Mouse (Mus musculus): ENCODE measurements around the gene Ppm1h. TPM values are rescaled to one million over a fixed set of nuclear protein-coding genes. Genes with fewer than 3 reads are reported as not detected.

The Ppm1h gene
- polyA plus RNA-seq, 1 experiment from 2014 or later = 22.2 TPM

DNA sequence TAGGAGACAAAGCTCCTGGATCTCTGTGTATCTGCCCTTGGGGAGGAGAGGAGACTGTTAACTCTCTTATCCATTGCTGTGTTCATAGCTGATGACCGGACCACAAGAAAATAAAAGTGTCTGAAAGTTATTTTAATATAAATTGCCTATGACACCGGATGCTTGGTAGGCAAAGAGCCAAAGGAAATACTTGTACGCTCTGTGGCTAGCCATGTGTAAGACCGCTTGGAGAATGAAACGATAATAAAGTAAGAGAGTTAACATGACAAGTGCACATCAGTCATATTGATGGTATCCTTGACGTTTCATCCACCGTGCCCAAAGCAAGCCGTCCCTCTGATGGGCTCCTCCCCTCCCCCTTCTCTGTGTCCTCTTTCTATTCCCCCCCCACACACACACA lies 194.2 kb downstream of the Ppm1h start:
- H3K36me3 ChIP-seq (ENCODE audit: control insufficient read depth, insufficient read depth, low read length) = no peaks in the 10 kb centered on the region
- H3K27me3 ChIP-seq (ENCODE audit: control insufficient read depth, insufficient read depth, low read length) = no peaks in the 10 kb centered on the region
- H3K4me3 ChIP-seq (ENCODE audit: low read length) = no peak overlapping the region
- no peak overlapping the region for H3K9ac ChIP-seq (ENCODE audit: low read depth, low read length)
- H3K9me3 ChIP-seq (ENCODE audit: control insufficient read depth, low read length) = no peaks in the 10 kb centered on the region
- peak; percentile 52 for ATAC-seq (ENCODE audit: low FRiP score, low TSS enrichment)
- WGBS = 35% methylated on average over 8 of the region's 8 CpGs
- H3K27ac ChIP-seq (ENCODE audit: low read depth, low read length) = 0 out of 2 replicates have a peak overlapping the region, but pooled peaks have one; percentile 47
- no peak overlapping the region for H3K4me2 ChIP-seq (replicated peaks; ENCODE audit: low read depth, low read length)
- peaks cover 17% of the 10 kb centered on the region for H3K4me1 ChIP-seq (ENCODE audit: control insufficient read depth, insufficient read depth, low read length)

DNA sequence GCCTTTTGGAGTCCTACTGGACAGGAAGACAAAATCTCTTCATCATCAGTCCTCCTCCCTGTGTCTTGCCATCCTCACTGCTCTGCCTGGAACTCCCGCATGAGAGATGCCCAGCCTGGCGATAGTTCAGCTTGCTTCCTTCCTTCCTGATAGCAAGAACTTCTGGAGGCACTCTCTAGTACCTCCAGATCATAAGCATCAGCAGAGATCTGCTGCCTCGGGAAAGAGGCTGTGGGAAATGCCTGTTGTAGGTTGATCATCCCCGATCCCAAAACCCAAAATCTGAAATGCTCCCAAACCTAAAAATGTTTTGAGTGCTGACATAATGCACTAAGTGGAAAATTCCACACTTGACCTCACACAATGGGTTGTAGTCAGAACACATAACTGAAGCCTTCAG lies 198.4 kb downstream of the Ppm1h start:
- no peak overlapping the region for H3K9ac ChIP-seq (ENCODE audit: low read depth, low read length)
- 86% methylated on average over 4 of the region's 4 CpGs for WGBS
- H3K4me3 ChIP-seq (ENCODE audit: low read length) = no peak overlapping the region
- ATAC-seq (ENCODE audit: low FRiP score, low TSS enrichment) = no peak
- no peaks in the 10 kb centered on the region for H3K27me3 ChIP-seq (ENCODE audit: control insufficient read depth, insufficient read depth, low read length)
- no peaks in the 10 kb centered on the region for H3K36me3 ChIP-seq (ENCODE audit: control insufficient read depth, insufficient read depth, low read length)
- no peaks in the 10 kb centered on the region for H3K9me3 ChIP-seq (ENCODE audit: control insufficient read depth, low read length)
- peaks cover 18% of the 10 kb centered on the region; the same call in 1 of the 2 replicates for H3K4me1 ChIP-seq (ENCODE audit: control insufficient read depth, insufficient read depth, low read length)
- no peak overlapping the region for H3K4me2 ChIP-seq (replicated peaks; ENCODE audit: low read depth, low read length)
- H3K27ac ChIP-seq (ENCODE audit: low read depth, low read length) = no peak overlapping the region

DNA sequence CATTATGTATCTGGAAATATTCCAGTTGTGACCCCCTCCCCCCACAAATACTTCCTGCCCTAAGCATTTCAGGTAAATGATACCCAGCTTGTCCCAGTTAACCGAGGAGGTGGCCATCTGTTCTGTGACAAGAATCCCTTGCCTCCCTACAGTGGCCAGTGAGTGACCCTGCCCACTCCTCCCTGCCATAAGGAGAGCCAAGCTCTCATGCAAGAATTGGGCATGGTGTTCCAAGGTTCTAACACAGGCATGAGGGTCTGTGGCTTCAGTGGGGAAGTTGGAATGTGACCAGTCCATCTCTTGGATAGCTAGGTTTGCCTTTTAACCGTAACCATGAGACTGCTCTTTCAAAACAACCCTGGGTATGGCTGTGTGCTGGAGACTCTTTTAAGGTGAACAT lies 198.9 kb downstream of the Ppm1h start:
- Histone ChIP-seq H3K4me2 (replicated peaks; ENCODE audit: low read depth, low read length) (no peak overlapping the region), H3K36me3 (ENCODE audit: control insufficient read depth, insufficient read depth, low read length) (no peaks in the 10 kb centered on the region), H3K27ac (ENCODE audit: low read depth, low read length) (no peak overlapping the region), H3K9ac (ENCODE audit: low read depth, low read length) (no peak overlapping the region), H3K4me3 (ENCODE audit: low read length) (no peak overlapping the region), H3K4me1 (ENCODE audit: control insufficient read depth, insufficient read depth, low read length) (peaks cover 22% of the 10 kb centered on the region; the same call in 1 of the 2 replicates), H3K27me3 (ENCODE audit: control insufficient read depth, insufficient read depth, low read length) (no peaks in the 10 kb centered on the region), H3K9me3 (ENCODE audit: control insufficient read depth, low read length) (no peaks in the 10 kb centered on the region)
- 48% methylated on average over 2 of the region's 2 CpGs for WGBS
- no peak for ATAC-seq (ENCODE audit: low FRiP score, low TSS enrichment)

DNA sequence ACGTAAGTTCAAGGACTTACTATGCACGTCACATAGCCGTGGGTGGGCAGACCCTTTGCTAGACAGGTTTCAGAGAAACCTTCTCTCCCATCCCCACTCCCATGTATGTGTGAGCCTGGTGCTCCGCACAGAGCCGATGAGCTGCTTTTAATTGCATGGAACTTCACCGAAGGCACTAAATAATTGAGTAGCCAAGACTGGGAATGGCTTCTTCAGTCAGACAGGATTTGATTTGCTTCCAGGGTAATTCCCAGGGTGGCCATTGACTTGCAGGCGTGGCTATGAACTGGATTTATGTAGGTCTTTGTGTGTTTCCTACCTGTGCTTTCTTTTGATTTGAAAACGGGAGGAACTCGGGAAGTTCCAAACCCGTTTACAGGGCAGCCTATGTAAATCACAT lies 202.9 kb downstream of the Ppm1h start:
- peaks cover 46% of the 10 kb centered on the region for H3K4me1 ChIP-seq (ENCODE audit: control insufficient read depth, insufficient read depth, low read length)
- no peaks in the 10 kb centered on the region for H3K36me3 ChIP-seq (ENCODE audit: control insufficient read depth, insufficient read depth, low read length)
- H3K9me3 ChIP-seq (ENCODE audit: control insufficient read depth, low read length) = no peaks in the 10 kb centered on the region
- H3K9ac ChIP-seq (ENCODE audit: low read depth, low read length) = no peak overlapping the region
- peak; percentile 30; the same call in 1 of the 2 replicates for ATAC-seq (ENCODE audit: low FRiP score, low TSS enrichment)
- no peak overlapping the region for H3K4me3 ChIP-seq (ENCODE audit: low read length)
- 28% methylated on average over 10 of the region's 10 CpGs for WGBS
- H3K27me3 ChIP-seq (ENCODE audit: control insufficient read depth, insufficient read depth, low read length) = no peaks in the 10 kb centered on the region
- no peak overlapping the region for H3K27ac ChIP-seq (ENCODE audit: low read depth, low read length)
- no peak overlapping the region for H3K4me2 ChIP-seq (replicated peaks; ENCODE audit: low read depth, low read length)

DNA sequence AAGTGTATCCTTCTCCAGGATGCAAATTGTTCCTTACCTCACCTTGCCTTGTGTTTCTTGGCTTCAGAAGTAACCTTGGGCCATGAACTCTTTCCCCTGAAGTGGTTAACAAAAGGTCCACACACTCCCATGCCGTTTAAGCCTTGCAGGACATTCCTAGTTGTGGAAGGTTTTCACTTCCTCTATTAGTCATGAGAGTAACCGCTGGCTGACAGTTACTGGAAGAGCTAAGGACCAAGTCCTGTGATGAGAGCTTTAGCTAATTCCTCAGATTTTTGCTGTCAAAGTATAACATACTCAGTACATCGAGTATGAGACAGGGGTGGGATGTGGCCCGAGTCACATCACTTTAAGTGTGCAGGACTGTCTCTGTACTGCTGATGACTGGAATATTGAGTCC lies 204.1 kb downstream of the Ppm1h start:
- WGBS = 42% methylated on average over 4 of the region's 4 CpGs
- H3K4me2 ChIP-seq (replicated peaks; ENCODE audit: low read depth, low read length) = no peak overlapping the region
- H3K27ac ChIP-seq (ENCODE audit: low read depth, low read length) = 0 out of 2 replicates have a peak overlapping the region, but pooled peaks have one; percentile 6
- H3K4me1 ChIP-seq (ENCODE audit: control insufficient read depth, insufficient read depth, low read length) = peaks cover 55% of the 10 kb centered on the region
- H3K9ac ChIP-seq (ENCODE audit: low read depth, low read length) = no peak overlapping the region
- H3K36me3 ChIP-seq (ENCODE audit: control insufficient read depth, insufficient read depth, low read length) = no peaks in the 10 kb centered on the region
- H3K9me3 ChIP-seq (ENCODE audit: control insufficient read depth, low read length) = no peaks in the 10 kb centered on the region
- H3K27me3 ChIP-seq (ENCODE audit: control insufficient read depth, insufficient read depth, low read length) = no peaks in the 10 kb centered on the region
- H3K4me3 ChIP-seq (ENCODE audit: low read length) = no peak overlapping the region
- no peak for ATAC-seq (ENCODE audit: low FRiP score, low TSS enrichment)

DNA sequence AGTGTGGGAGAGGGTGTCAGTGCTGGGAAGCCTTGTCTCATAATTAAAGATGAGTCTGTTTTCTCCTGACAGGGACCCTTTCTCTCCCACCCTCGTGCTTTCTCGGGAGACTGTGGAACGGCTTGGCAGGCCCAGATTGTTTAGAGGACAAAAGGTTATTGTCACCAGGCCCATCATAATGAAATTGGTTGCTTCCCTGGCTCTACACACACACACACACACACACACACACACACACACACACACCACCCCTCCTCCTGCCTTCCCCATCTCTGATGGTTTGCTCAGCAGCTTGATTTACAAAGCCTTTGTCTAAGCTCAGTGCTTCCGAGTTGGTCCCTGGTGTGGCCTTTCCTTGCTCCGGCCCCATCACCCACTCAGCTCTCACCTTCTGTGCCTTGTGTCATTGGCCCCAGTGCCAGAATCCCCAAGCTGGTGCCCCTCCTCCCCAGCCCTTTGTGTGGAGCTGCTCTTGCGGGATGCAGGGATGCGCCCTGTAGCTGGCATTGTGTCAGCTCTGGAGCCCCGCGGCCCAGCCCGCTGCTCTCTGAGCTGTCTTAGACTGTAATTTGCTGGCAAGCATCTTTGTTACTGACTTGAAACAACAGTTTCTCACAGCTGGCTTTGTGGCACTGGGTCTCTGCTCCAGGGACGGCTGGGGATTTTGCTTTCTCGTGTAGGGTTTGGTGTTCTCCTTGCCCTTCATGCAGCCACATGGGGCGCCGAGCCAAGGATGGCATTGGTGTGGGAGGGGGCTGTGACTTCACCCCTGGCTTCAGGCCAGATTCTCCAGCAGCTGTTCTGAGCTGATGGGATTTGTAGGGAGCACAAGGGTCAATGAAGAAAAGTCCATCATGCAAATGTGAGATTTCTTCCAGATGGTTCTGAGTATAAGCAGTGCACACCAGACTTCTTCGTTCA lies 205.5 kb downstream of the Ppm1h start:
- peak; percentile 43 for ATAC-seq (ENCODE audit: low FRiP score, low TSS enrichment)
- 15% methylated on average over 15 of the region's 15 CpGs for WGBS
- H3K9ac ChIP-seq (ENCODE audit: low read depth, low read length) = peak overlapping the region; percentile 25

DNA sequence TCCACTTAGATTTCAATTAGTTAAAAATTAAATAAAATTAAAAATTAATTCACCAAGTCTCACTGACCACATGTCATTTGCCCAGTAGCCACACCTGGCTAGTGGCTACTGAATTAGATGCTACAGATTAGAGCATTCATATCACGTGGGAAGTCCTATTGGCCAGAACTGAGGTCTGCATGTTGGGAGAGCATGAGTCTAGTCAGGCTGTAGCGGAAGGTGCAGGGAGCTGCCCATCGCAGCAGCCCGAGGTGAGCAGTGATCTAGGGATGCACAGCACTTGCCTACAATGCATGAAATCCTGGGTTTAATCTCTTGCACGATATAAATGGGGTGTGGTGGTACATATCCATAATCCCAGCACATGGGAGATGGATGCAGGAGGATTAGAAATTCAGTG lies 206.7 kb downstream of the Ppm1h start:
- Histone ChIP-seq H3K36me3 (ENCODE audit: control insufficient read depth, insufficient read depth, low read length) (no peaks in the 10 kb centered on the region), H3K4me2 (replicated peaks; ENCODE audit: low read depth, low read length) (no peak overlapping the region), H3K4me1 (ENCODE audit: control insufficient read depth, insufficient read depth, low read length) (peaks cover 64% of the 10 kb centered on the region), H3K27ac (ENCODE audit: low read depth, low read length) (no peak overlapping the region; the same call in 1 of the 2 replicates), H3K9ac (ENCODE audit: low read depth, low read length) (no peak overlapping the region), H3K4me3 (ENCODE audit: low read length) (no peak overlapping the region), H3K27me3 (ENCODE audit: control insufficient read depth, insufficient read depth, low read length) (no peaks in the 10 kb centered on the region), H3K9me3 (ENCODE audit: control insufficient read depth, low read length) (no peaks in the 10 kb centered on the region)
- 80% methylated on average over 5 of the region's 5 CpGs for WGBS
- no peak for ATAC-seq (ENCODE audit: low FRiP score, low TSS enrichment)

More for the DNA sequence above, 205.5 kb downstream of the Ppm1h start:
- no peak overlapping the region for H3K4me3 ChIP-seq (ENCODE audit: low read length)
- H3K36me3 ChIP-seq (ENCODE audit: control insufficient read depth, insufficient read depth, low read length) = no peaks in the 10 kb centered on the region
- H3K27ac ChIP-seq (ENCODE audit: low read depth, low read length) = peak overlapping the region; percentile 83
- H3K27me3 ChIP-seq (ENCODE audit: control insufficient read depth, insufficient read depth, low read length) = no peaks in the 10 kb centered on the region
- peaks cover 63% of the 10 kb centered on the region for H3K4me1 ChIP-seq (ENCODE audit: control insufficient read depth, insufficient read depth, low read length)
- no peak overlapping the region for H3K4me2 ChIP-seq (replicated peaks; ENCODE audit: low read depth, low read length)
- H3K9me3 ChIP-seq (ENCODE audit: control insufficient read depth, low read length) = no peaks in the 10 kb centered on the region

DNA sequence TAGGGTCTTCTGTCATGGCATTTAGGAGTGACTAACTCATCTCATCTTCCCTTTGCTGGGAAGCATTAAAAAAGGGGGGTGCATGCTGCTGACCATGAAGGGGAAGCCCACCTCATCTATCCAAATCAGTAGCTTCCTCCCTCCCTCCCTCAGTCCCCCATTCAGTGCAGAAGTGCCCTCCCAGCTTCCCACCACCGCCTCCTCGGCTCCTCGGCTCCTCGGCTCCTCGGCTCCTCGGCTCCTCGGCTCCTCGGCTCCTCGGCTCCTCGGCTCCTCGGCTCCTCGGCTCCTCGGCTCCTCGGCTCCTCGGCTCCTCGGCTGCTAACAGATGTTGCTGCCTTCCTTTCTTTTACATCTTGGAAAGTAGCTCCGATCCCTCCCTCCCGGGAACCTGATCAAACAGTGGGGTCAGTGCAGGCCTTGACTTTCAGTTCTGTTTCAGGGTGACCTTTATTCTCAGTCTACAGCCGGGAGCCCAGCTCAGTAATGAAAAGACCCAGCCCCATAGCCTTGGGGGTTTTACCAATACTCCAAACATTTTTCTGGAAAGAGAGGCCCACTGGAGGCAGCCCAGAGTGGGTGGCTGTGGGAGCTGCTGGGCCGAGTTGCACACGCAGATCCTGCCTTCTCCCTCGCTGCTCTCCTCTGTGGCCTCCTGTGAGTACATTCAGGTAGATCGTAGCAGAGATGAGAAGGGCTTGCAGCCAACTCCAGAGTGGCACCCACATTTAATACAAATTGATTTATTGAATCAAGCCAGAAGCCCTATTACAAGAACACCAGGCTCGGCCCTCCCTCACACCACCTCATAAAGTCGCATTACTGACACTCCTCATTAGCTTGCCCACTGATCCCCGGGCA lies 207.7 kb downstream of the Ppm1h start:
- Histone ChIP-seq H3K4me3 (ENCODE audit: low read length) (peak overlapping the region; percentile 17; the same call in 1 of the 2 replicates), H3K4me1 (ENCODE audit: control insufficient read depth, insufficient read depth, low read length) (peaks cover 61% of the 10 kb centered on the region), H3K9me3 (ENCODE audit: control insufficient read depth, low read length) (no peaks in the 10 kb centered on the region), H3K36me3 (ENCODE audit: control insufficient read depth, insufficient read depth, low read length) (no peaks in the 10 kb centered on the region), H3K27me3 (ENCODE audit: control insufficient read depth, insufficient read depth, low read length) (no peaks in the 10 kb centered on the region), H3K27ac (ENCODE audit: low read depth, low read length) (peak overlapping the region; percentile 96), H3K4me2 (replicated peaks; ENCODE audit: low read depth, low read length) (peak overlapping the region; percentile 39), H3K9ac (ENCODE audit: low read depth, low read length) (peak overlapping the region; percentile 48)
- ATAC-seq (ENCODE audit: low FRiP score, low TSS enrichment) = peak; percentile 44
- WGBS = 2% methylated on average over 26 of the region's 26 CpGs
